Mouse (Mus musculus): ENCODE measurements at regions not wholly inside any gene's neighbourhood (a gene's known extent, or its start where the extent isn't known, plus 50 kb on each side); places are given as distances from the start of the nearest gene placed in this dataset.
A peak's percentile ranks its signal among the peaks of the same experiment; 100 is the strongest.

DNA sequence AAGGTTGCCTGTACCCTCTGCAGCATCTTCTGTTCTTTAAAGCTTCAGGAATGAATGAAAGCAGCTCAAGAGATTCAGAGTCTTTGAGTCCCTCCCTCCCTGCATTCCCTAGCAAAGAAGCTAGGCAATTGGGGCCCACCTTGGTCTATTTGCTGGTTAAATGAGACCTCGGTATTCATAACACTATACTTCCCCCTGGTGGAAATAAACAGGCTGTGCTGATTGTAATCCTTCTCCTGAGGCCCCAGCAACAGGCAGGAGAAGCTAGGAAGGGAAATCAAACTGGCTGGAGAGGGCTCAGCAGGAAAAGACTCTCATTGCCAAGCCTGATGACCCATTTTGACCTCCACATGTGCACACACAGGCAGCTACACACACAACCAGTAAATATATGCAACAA, 137.1 kb downstream of the Sh3bp4 start:
- intact Hi-C loops (cut with DNase I), result no loop called here
- no peak overlapping the region for H3K4me3 ChIP-seq
- DNase-seq (ENCODE audit: extremely low spot score in 1 of 2, low spot score in 2 of 2), result peak in 1 of 2 experiments; percentile 36
- peak; percentile 63 for TF ChIP-seq CTCF (IDR thresholded peaks at IDR 0.05)
- no peak overlapping the region for H3K27ac ChIP-seq

DNA sequence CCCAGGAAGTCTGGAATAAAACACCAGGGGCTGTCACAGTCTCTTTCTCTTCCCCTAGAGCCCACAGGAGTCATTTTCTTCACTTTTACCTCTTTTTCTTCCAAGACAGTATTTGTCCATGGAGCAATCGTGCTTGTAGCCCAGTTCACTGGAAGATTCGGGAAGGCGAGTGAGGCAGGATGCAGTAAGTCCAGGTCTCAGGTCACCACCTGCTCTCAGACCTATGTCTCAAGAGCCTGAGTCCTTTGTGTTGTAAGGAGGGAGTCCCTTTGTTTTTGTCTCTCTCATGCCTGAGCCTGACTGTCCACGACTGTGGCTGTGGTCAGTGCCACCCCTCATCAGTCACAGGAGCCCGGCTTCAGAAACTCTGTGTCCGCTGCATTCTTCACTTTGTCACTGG, 140.9 kb downstream of the Sh3bp4 start:
- TF ChIP-seq CTCF (IDR thresholded peaks at IDR 0.05), result no peak
- Histone ChIP-seq H3K27ac (no peak overlapping the region), H3K4me3 (no peak overlapping the region)
- intact Hi-C loops (cut with DNase I), result loop anchor here (5.0 kb wide), 1 partner anchor 611 kb away; no protein-coding TSS in a partner anchor
- no peak for DNase-seq (ENCODE audit: extremely low spot score in 1 of 2, low spot score in 2 of 2)

DNA sequence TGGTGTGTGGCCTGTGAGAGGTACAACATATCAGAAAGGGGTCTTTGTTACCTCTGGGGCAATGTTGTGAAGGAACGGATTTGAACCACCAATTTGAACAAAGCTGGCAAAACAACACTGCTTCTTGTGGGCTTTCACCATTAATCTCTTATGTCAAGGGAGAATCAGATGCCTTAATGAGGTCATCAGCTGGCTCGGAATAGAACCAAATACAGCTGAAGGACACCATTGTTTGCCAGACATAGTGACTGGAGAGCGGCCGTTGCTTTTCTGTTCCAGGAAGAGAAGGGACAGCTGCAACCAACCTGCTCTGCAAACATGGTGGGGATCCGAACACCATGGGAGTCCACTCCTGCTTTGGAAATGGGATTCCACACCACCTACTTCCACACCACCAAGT, 158.2 kb downstream of the Sh3bp4 start:
- TF ChIP-seq CTCF (IDR thresholded peaks at IDR 0.05), result no peak
- no peak overlapping the region for H3K4me3 ChIP-seq
- H3K27ac ChIP-seq, result no peak overlapping the region
- no peak for DNase-seq (ENCODE audit: extremely low spot score in 1 of 2, low spot score in 2 of 2)
- intact Hi-C loops (cut with DNase I), result no loop called here

DNA sequence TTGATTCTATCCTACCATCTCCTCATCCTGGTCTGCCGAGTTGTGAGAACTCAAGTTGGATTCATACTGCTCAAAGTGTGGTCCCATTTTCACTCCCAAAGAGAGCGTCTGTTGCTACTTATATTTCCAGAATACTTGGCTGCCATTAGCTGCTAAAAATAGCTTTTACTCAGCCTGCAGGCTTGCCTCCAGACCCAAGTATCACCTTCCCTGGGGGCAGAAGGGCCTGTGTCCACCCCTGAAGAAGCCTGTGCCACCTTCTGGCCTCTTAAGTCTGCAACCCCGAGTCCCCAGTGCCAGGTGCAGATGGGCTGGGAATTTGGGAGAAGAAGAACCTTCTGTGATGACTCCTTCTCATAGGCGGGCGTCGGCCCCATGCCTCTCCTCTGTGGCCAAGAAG, 161.5 kb downstream of the Sh3bp4 start:
- no peak overlapping the region for H3K4me3 ChIP-seq
- no peak for TF ChIP-seq CTCF (IDR thresholded peaks at IDR 0.05)
- H3K27ac ChIP-seq, result no peak overlapping the region
- intact Hi-C loops (cut with DNase I), result loop anchor here (10.0 kb wide), 2 partner anchors 153 to 373 kb away; no protein-coding TSS in a partner anchor
- no peak for DNase-seq (ENCODE audit: extremely low spot score in 1 of 2, low spot score in 2 of 2)

DNA sequence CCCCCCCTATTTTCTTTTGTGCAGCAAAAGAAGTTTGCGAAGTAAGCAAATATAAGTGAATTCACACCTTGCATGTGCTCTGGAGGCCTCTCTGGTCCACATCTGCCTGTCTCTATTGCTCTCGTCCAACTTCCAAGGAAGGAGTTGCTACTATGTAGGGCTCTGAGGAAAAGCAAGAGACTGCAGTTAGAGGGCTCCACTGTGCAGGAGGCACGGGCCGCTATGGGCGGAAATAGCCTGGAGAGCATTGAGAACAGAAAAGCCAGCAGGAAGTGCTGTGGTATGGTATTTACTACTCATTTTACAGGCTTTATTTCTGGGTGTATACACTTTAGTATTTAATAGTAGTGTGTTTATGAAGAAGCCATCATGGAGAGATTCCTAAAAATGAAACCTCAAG, 162.2 kb downstream of the Sh3bp4 start:
- intact Hi-C loops (cut with DNase I), result loop anchor here (10.0 kb wide), 2 partner anchors 152 to 372 kb away; no protein-coding TSS in a partner anchor
- Histone ChIP-seq H3K4me3 (no peak overlapping the region), H3K27ac (no peak overlapping the region)
- DNase-seq (ENCODE audit: extremely low spot score in 1 of 2, low spot score in 2 of 2), result no peak
- TF ChIP-seq CTCF (IDR thresholded peaks at IDR 0.05), result peak; percentile 18

DNA sequence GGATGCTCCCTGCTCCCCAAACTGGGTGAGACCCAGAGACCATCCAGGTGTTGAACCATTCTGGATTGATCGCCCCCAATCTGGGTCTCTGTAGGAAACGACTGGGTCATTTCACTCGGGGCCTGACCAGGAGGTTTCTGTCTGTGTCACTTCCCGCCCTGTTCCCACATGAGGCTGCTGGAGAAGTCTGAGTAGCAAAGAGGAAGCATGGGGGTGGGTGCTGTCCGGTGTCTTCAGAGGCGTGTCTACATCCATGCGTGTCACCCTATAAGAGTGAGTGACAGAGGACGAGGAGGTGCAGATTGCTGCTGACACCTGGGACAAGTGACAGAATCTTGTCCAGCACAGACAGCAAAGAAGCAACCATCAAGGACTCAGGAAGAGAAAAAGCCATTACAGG, 164.7 kb downstream of the Sh3bp4 start:
- no peak for DNase-seq (ENCODE audit: extremely low spot score in 1 of 2, low spot score in 2 of 2)
- no peak overlapping the region for H3K27ac ChIP-seq
- no peak for TF ChIP-seq CTCF (IDR thresholded peaks at IDR 0.05)
- no peak overlapping the region for H3K4me3 ChIP-seq
- intact Hi-C loops (cut with DNase I), result loop anchor here (1.0 to 10.0 kb wide), 6 partner anchors 150 to 396 kb away; partner anchors contain the start of gene Agap1

DNA sequence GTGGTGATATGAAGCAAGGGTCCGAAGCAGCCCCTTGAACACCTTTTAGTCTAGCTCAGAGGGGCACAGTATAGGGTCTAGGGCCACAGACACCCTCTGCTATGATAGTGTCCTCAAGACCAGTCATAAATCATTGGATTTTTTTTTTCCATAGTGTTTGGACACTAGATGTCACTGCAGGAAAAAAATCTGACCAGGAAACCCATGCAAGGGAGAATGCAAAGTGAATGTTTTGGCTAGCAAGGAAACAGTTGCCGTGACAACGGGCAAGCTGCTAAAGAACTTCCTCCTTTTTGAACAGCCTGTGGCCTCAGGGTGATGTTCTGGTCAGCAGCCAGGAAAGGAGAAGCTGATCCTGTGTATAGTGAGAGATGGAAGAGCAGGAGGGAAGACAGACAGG, 165.1 kb downstream of the Sh3bp4 start:
- intact Hi-C loops (cut with DNase I), result loop anchor here (1.0 to 10.0 kb wide), 6 partner anchors 150 to 396 kb away; partner anchors contain the start of gene Agap1
- H3K27ac ChIP-seq, result no peak overlapping the region
- TF ChIP-seq CTCF (IDR thresholded peaks at IDR 0.05), result peak; percentile 75
- H3K4me3 ChIP-seq, result no peak overlapping the region
- DNase-seq (ENCODE audit: extremely low spot score in 1 of 2, low spot score in 2 of 2), result peak; percentile 46 to 54

DNA sequence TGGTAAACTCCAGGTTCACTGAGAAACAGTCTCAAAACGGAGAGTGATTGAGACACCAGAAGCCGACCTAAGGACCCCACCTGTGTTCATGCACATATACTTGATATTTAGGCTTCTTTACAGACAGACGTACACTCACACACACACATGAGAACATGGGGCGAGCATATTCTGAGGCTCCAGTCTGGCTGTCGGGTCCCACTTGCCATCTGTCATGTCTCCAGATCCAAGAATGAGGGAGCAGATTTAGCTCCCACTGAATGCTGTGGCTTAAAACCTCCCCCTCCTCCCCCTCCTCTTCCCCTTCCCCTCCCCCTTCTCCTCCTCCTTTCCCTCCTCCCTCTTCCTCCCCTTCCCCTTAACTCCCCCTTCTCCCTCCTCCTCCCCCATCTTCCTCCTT, 167.5 kb downstream of the Sh3bp4 start:
- Histone ChIP-seq H3K27ac (no peak overlapping the region), H3K4me3 (no peak overlapping the region)
- intact Hi-C loops (cut with DNase I), result loop anchor here (2.0 to 10.0 kb wide), 4 partner anchors 65 to 367 kb away; partner anchors contain the start of gene Agap1
- TF ChIP-seq CTCF (IDR thresholded peaks at IDR 0.05), result no peak
- no peak for DNase-seq (ENCODE audit: extremely low spot score in 1 of 2, low spot score in 2 of 2)

DNA sequence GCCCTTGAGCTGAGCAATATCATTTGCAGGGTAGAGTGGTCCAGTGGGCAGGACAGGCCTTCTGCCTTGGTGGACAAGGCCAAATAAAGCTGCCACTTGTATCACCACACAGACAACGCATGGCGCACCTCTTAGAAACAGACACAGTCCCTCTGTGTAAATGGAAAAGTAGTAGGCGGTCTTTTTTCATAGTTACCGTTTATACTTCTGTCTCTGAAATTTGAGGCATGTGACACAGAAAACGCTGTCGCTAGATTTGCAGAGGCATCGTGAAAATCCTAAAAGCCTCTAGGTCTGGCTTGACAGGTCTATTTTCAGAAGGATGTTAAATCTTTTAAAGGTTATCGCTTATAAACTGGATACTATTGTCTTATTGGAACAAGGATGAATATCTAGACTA, 174.4 kb downstream of the Sh3bp4 start:
- intact Hi-C loops (cut with DNase I), result no loop called here
- no peak for DNase-seq (ENCODE audit: extremely low spot score in 1 of 2, low spot score in 2 of 2)
- Histone ChIP-seq H3K27ac (no peak overlapping the region), H3K4me3 (no peak overlapping the region)
- TF ChIP-seq CTCF (IDR thresholded peaks at IDR 0.05), result no peak

DNA sequence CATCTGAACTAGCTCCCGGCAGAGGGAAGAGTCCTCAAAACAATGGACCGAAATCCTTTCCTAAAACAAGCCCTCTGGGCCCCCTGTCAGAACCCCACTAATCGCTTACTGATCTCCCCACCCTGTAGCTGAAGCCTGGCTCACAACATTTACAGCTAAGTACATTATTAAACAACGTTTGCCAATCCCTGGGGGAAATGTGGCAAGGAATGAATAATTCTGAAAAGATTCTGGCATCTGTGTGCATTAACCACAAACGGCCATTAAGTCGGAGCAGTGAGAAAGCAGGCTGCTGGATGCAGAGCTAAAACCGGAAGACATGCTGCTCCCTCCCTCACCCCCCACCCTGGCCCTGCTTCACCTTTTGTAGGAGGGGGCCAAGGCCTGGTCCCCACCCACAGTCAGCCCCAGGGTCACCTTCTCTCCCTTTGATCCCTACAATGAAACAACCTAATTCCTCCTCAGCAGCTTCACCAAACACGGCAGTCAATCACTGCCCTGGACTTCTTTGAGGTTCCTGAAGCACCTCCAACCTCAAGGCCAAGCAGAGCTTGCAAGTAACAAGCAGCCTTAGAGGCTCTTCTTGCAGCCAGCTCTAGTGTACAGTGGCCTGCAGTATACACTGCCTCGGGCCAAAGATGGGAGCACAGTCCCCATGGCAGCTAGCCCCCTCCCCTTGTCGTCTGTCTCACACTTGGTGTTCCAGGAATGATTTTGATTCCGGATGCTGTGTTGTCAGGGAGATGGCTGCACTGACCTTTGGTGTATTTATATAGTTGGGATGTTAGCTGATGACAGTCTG, 175.2 kb downstream of the Sh3bp4 start:
- no peak overlapping the region for H3K4me3 ChIP-seq
- no peak for DNase-seq (ENCODE audit: extremely low spot score in 1 of 2, low spot score in 2 of 2)
- intact Hi-C loops (cut with DNase I), result no loop called here
- H3K27ac ChIP-seq, result no peak overlapping the region
- no peak for TF ChIP-seq CTCF (IDR thresholded peaks at IDR 0.05)

DNA sequence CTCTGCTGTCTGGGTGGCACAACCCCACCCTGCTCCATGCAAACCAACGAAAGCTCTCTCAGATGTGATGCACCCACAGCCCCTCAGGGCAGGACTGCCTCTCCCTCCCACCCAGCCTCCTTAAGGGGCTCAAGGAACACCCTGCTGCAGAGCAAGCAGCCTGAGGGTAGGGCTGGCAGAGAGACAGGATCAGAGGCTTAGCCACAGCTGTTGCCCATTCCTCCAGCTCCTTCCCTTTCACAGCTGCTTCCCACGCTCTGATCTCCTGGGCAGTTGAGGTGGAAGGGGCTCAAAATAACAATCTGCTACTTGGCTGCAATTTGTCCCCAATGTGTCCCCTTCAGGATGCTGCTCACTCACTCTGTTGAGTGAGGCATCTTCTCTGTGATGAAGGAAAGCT, 181.5 kb downstream of the Sh3bp4 start:
- no peak for TF ChIP-seq CTCF (IDR thresholded peaks at IDR 0.05)
- DNase-seq (ENCODE audit: extremely low spot score in 1 of 2, low spot score in 2 of 2), result no peak
- Histone ChIP-seq H3K27ac (no peak overlapping the region), H3K4me3 (no peak overlapping the region)
- intact Hi-C loops (cut with DNase I), result no loop called here

DNA sequence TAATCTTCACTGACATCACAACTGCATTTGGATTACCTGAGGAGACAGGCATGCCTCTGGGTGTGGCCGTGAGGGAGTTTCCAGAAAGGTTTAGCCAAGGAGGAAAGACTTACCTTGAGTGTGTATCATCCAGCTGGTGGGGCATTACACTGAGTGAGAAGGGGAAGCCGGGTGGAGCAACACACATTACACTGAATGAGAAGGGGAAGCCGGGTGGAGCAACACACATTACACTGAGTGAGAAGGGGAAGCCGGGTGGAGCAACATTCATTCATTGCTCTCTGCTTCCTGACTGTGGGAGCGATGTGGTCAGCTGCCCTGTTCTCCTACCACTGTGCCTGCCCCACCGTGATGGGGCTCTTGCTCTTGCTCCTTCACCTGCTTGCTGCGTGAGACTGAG, 182.3 kb downstream of the Sh3bp4 start:
- intact Hi-C loops (cut with DNase I), result no loop called here
- TF ChIP-seq CTCF (IDR thresholded peaks at IDR 0.05), result no peak
- DNase-seq (ENCODE audit: extremely low spot score in 1 of 2, low spot score in 2 of 2), result no peak
- H3K4me3 ChIP-seq, result no peak overlapping the region
- no peak overlapping the region for H3K27ac ChIP-seq

DNA sequence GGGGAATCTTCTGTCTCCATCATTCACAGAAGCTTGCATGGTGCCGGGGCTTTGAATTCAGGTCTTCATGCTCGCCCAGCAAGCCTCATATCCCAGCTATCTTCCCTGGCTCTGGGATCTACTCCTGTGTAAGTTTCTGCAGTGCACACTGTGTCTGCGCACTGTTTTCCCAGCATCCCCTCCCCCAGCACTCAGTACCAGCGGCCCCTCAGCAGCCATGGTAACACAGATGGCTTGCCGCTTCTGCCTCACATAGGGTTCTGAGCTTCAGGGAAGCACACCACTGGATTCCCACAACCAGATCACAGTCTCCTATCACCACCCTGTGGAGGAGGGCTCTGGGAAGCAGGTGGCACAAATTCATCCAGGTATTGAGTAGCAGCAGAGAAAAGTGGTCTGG, 187.7 kb downstream of the Sh3bp4 start:
- no peak for DNase-seq (ENCODE audit: extremely low spot score in 1 of 2, low spot score in 2 of 2)
- H3K4me3 ChIP-seq, result no peak overlapping the region
- no peak for TF ChIP-seq CTCF (IDR thresholded peaks at IDR 0.05)
- H3K27ac ChIP-seq, result no peak overlapping the region
- intact Hi-C loops (cut with DNase I), result no loop called here

Data from left cerebral cortex, adult 2 months (tissue).